Mouse (Mus musculus) spleen, postnatal 10 days (tissue): ENCODE results near the gene Kcnmb3.
"Not testable (repeated sequence)": the region's sequence is repeated elsewhere in the genome, so short reads cannot be mapped to it uniquely, and the experiment has no call there.

Experiments used
- DNase-seq, 2 experiments: peaks; one replicate each; pipeline ENCODE4 v3.0.0; 2021 to 2022; ENCODE audit warnings: low spot score in 2 of 2

The Kcnmb3 gene

GRCm38 (mm10) chr3:32434016-32434415, 58.0 kb downstream of the Kcnmb3 start:
- DNase-seq = no peak

GRCm38 (mm10) chr3:32430394-32430793, 61.6 kb downstream of the Kcnmb3 start:
- no peak for DNase-seq

- DNase-seq = not testable (repeated sequence)
These were observed 62.7 kb downstream of the Kcnmb3 start for GRCm38 (mm10) chr3:32429351-32429750.

GRCm38 (mm10) chr3:32428921-32429320, 63.1 kb downstream of the Kcnmb3 start:
- DNase-seq = no peak

- DNase-seq = no peak
These were observed 63.7 kb downstream of the Kcnmb3 start for GRCm38 (mm10) chr3:32428361-32428760.

GRCm38 (mm10) chr3:32427695-32428094, 64.3 kb downstream of the Kcnmb3 start:
- no peak for DNase-seq
